Mouse (Mus musculus) right cerebral cortex, postnatal 14 days (tissue): ENCODE results near the gene Slc6a4.

Experiments
- DNase-seq: peaks from one replicate; pipeline ENCODE4 v3.0.0; 2022

Slc6a4 gene

DNA sequence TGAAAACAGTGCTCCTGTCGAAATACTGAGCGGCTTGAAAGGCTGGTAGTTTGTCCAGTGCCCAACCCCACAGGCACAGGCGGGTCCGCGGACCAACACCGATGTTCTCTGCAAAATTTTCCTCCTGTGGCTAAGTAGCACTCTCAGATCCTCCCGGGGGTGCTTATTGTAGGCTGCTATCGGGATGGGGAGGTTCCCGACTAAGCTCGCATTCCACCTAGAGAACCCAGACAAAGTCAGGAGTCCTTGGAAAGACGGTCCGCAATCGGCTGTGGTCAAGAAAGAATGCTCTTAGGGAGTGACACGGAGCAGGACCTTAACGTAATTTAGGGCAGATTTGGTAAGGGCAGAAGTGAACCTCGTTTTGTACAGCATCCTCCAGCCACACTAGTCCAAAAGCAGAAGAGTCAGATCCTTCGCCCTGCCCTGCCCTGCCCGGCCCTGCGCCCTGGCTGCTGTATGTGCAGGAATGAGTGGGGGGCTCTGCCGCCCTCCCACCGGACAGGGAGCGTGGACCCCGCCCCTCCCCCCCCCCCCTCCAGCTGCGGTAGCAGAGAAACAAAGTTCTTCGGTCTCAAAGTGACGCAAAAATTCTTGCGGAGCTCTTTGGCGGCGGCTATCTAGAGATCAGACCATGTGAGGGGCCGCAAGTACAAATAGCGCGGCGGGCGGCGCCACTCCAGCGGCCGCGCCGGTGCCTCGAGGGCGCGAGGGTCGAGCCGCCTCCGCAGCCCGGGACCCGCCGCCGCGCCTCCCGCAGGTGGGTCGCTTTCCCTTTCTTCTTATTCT lies at the start of gene Slc6a4:
Gene Slc6a4 (plus strand): TSS at position 688 of the 789 bp plus-strand sequence.
- no peak for DNase-seq

GRCm38 (mm10) chr11:76953536-76953935 lies 44.9 kb upstream of the Slc6a4 start:
- DNase-seq: no peak

DNA sequence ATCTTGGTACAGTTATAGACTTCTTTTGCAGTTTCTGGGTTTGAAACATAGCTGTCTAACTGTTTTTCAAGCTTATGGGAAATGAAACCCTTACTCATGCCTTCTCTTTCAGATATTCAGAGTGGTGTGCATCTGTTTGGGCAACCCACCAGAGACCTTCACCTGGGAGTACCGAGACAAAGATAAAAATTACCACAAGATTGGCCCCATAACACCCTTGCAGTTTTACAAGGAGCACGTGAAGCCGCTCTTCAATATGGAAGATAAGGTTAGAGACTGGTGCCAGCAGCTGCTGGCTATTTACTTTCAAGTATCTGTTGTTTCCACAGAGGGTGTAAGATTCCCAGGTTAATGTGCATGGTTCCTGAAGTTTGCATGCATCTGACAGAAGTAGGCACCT lies 32.7 kb upstream of the Slc6a4 start:
- no peak for DNase-seq

DNA sequence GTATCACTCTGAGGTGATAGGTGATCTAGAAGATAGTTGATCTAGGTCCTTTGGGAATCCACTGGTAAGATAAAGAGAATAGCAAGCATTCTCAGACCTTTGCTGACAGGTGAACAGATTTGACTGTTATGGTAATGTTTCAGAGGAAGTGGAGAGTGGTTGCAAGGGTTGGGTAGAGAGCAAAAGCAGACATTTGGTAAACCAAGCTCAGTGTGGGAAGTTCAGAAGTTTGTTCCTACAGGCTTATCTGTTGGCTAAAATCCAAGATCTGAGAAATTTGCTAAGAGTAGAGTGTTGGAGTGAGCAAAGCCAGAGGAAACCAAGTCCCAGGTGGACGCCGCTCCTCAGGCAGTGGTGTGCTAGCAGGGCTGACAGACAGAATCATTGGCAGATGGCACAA lies 28.1 kb upstream of the Slc6a4 start:
- no peak for DNase-seq

- DNase-seq: no peak
Measured at GRCm38 (mm10) chr11:76974680-76975319, 23.6 kb upstream of the Slc6a4 start.

GRCm38 (mm10) chr11:76981570-76982141 lies 16.7 kb upstream of the Slc6a4 start:
- no peak for DNase-seq

DNA sequence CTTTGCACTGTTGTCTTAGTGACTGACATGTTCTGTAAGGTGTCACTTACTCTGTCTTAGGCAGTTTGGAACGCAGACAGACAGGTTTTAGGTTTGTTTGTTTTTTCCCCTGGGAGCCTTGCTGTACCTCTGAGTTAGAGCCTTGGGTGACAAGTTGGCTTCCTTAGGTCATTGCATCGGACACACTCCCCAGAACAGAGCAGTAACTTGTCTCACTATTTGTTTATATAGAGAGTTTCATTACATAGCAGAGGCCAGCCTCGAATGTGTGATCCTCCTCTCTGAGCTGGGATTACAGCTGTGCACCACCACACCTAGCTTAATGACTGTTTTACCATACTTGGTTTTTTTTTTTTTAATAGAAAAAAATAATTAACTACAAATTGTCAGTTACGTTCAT lies 16.0 kb upstream of the Slc6a4 start:
- DNase-seq: no peak

DNA sequence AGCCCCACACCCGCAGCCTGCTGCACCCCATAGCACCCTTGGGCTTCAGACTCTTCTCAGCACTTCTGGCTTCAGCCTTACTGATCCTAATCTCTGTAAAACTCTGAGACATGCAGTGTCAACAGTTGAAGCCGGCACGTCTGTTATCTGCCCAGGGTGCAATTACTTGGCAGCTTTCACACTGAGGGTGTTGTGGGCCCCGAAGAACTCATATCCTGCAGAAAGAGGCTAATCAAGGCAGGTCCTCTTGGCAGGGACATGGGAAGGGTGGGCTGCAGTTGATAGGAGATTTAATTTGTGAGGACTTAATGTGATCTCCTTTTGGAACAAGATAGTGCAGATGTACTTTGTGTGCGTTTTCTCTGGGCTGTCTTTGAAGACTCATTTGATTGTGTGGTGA lies 14.8 kb upstream of the Slc6a4 start:
- DNase-seq: no peak

DNA sequence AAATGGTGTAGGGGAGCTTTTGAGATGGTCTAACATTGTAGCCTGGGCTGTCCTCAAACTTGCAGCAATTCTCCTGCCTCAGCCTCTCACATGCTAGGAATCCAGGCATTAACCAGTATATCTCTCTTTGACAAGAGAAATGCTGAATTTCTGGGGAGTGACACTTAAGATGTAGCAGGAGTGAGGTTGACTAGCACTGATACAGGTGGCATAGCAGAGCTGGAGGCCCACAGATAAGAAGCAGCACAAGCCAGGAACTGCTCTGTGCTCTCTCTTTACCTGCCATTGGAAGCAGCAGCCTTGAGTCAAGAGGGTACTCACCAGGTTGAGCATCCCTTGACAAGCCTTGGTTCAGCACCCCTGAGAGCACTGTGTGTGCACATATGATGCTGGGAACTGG lies 14.2 kb upstream of the Slc6a4 start:
- no peak for DNase-seq

- DNase-seq: no peak
Measured at GRCm38 (mm10) chr11:76990839-76991238, 7.6 kb upstream of the Slc6a4 start.

- DNase-seq: no peak
Measured at GRCm38 (mm10) chr11:76992886-76993285, 5.5 kb upstream of the Slc6a4 start.

- DNase-seq: no peak
Measured at GRCm38 (mm10) chr11:76995966-76996672, 2.3 kb upstream of the Slc6a4 start.

GRCm38 (mm10) chr11:76997305-76997704 lies 1.1 kb upstream of the Slc6a4 start:
- DNase-seq: peak; percentile 59

DNA sequence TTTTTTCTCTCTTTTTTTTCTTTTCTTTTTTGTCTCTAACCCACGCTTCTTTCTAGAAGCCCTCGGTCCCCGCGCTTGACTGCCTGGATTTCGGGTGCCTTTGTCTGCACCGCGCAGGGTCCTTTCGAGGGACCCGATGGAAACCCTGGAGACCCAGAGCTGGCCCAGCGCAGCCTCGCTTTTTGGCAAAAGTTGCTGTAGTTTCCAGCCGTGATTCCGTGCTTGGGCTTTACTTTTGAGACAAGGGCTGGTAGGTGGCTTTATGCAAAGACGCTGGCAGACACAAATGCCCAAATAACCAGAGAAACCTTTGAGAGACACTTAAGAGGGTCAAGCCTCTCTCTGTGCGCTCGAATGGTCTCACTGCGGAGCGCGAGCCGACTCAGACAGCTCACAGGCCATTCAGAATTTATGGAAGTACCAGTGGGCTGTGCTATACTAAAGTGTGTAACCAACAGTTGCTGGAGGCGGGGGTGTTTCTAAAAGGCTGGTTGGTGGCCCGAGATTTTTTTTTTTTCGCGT lies 363 bp downstream of the Slc6a4 start:
- DNase-seq: no peak

- no peak for DNase-seq
Measured at GRCm38 (mm10) chr11:77000741-77001140, 2.3 kb downstream of the Slc6a4 start.

GRCm38 (mm10) chr11:77002361-77002760 lies 4.0 kb downstream of the Slc6a4 start:
- no peak for DNase-seq

DNA sequence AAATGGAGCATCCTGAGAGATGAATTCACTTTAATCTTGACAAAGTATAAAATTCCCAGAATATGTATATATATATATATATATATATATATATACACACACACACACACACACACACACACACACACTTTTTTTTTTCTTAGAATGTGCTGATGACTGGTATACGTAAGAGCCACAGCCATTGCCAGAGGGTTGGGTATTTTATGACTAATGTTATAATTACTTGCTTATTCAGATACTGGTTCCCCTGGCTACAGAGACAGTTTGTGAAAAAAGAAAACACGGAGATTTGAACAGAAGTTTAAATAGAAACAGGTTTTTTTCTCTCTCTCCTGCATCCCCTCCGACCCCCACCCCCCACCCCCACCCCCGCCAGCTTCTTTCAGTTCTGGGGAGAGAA lies 7.5 kb downstream of the Slc6a4 start:
- no peak for DNase-seq

DNA sequence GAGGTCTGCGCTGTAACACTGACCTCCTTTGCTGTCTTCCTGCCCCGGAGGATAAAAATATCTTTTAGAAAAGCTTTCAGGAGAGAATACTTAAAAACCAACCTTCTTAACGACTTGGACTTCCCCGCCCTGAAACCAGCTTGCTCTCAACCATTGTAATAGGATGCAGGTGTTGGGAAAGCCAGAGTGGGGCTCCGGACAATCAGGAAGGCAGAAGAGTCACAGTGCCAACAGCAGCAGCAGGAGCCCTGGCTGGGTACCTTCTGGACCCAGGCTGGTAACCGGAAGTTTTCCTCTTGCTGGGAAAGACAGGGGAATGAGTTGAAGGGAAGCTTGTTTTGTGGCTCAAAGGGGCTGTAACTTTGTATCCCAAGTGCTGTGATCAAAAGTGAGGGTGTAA lies 8.2 kb downstream of the Slc6a4 start:
- DNase-seq: no peak

- DNase-seq: no peak
Measured at GRCm38 (mm10) chr11:77009069-77010025, 10.9 kb downstream of the Slc6a4 start.

DNA sequence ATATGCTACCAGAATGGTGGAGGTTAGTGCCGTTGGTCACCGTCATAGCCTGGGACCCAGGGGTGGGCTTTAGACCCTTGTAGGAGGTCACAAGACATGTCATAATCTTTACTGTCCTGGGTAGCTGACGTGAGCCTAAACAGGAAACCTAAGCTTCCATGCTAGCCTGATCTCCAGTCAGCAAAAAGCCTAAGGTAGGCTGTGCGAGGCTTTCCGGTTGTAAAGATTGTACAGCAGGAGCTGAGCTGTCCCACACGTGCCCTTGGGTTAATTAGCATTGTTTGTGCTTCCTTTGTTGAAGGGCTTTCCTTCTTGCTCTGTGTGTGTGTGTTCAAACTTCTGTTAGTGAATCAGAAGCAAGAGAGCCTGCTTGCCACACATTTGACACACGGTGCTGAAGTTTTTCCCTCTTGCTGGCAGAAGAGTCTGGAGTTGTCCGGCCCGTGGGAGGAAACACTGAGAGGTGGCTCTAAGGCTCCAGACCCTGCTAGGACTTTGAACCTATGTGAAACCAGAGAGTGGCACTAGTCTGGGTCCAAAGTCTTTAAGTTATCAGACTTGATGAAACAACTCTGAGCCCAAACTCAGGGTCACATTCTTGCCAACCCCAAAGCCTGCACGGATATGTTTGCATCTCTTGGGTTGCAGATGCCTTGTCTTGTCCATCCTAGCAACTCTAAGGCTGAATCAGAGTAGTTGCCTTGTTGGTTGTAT lies 12.5 kb downstream of the Slc6a4 start:
- no peak for DNase-seq

- no peak for DNase-seq
Measured at GRCm38 (mm10) chr11:77018046-77018445, 19.6 kb downstream of the Slc6a4 start.
